Mouse (Mus musculus) megakaryocyte, adult 5-6 weeks (primary cell): ENCODE measurements around the gene Tfcp2l1. TPM values are rescaled to one million over a fixed set of nuclear protein-coding genes. Genes with fewer than 3 reads are reported as not detected.

Source experiments
- ATAC-seq: 2 replicates; pipeline ENCODE4 v1.8.0; 2016; ENCODE audit warnings: mild to moderate bottlenecking, inconsistent platforms; ENCODE audit not compliant: poor library complexity, severe bottlenecking
- total RNA-seq, 2 experiments: library from RNA; stranded (forward) in 1 of 2; stranded (reverse) in 1 of 2; fragments of 153-499, 151-499 nt in 1 of 2; fragments of 221-1000, 200-1000 nt in 1 of 2; gene quantifications; 2 replicates each; pipeline versions ENCODE4 v1.2.3 to v1.2.4; 2015 to 2017

Gene Tfcp2l1
- total RNA-seq, 2 experiments from 2014 or later, result not detected

- ATAC-seq, result no peak
Measured at GRCm38 (mm10) chr1:118649933-118650770, 22.4 kb downstream of the Tfcp2l1 start.

- no peak for ATAC-seq
Measured at GRCm38 (mm10) chr1:118650771-118651080, 23.0 kb downstream of the Tfcp2l1 start.

GRCm38 (mm10) chr1:118658716-118659115 is 31.0 kb downstream of the Tfcp2l1 start:
- no peak for ATAC-seq

- no peak for ATAC-seq
Measured at GRCm38 (mm10) chr1:118660880-118661465, 33.2 kb downstream of the Tfcp2l1 start.

- no peak for ATAC-seq
Measured at GRCm38 (mm10) chr1:118663062-118663461, 35.3 kb downstream of the Tfcp2l1 start.

- no peak for ATAC-seq
Measured at GRCm38 (mm10) chr1:118667536-118667935, 39.8 kb downstream of the Tfcp2l1 start.

GRCm38 (mm10) chr1:118672196-118672595 is 44.5 kb downstream of the Tfcp2l1 start:
- ATAC-seq, result no peak

GRCm38 (mm10) chr1:118674176-118674575 is 46.4 kb downstream of the Tfcp2l1 start:
- no peak for ATAC-seq

GRCm38 (mm10) chr1:118681980-118682379 is 54.2 kb downstream of the Tfcp2l1 start:
- ATAC-seq, result no peak

- no peak for ATAC-seq
Measured at GRCm38 (mm10) chr1:118683686-118684085, 55.9 kb downstream of the Tfcp2l1 start.

GRCm38 (mm10) chr1:118687726-118688125 is 60.0 kb downstream of the Tfcp2l1 start:
- no peak for ATAC-seq

GRCm38 (mm10) chr1:118689830-118690229 is 62.1 kb downstream of the Tfcp2l1 start:
- ATAC-seq, result no peak

- ATAC-seq, result no peak
Measured at GRCm38 (mm10) chr1:118694436-118694835, 66.7 kb downstream of the Tfcp2l1 start.

GRCm38 (mm10) chr1:118697906-118698305 is 70.2 kb downstream of the Tfcp2l1 start:
- no peak for ATAC-seq

GRCm38 (mm10) chr1:118699118-118699890 is 71.6 kb downstream of the Tfcp2l1 start:
- no peak for ATAC-seq

- ATAC-seq, result no peak
Measured at GRCm38 (mm10) chr1:118699961-118700360, 72.2 kb downstream of the Tfcp2l1 start.

GRCm38 (mm10) chr1:118711606-118712005 is 83.9 kb downstream of the Tfcp2l1 start:
- ATAC-seq, result no peak

- ATAC-seq, result no peak
Measured at GRCm38 (mm10) chr1:118716225-118716624, 88.5 kb downstream of the Tfcp2l1 start.

- ATAC-seq, result no peak
Measured at GRCm38 (mm10) chr1:118718055-118718454, 90.3 kb downstream of the Tfcp2l1 start.

- ATAC-seq, result no peak
Measured at GRCm38 (mm10) chr1:118719699-118720098, 92.0 kb downstream of the Tfcp2l1 start.

- ATAC-seq, result no peak
Measured at GRCm38 (mm10) chr1:118720474-118721095, 92.8 kb downstream of the Tfcp2l1 start.
